Mouse (Mus musculus): ENCODE results near the gene Lst1.
"Not testable (repeated sequence)": the region's sequence is repeated elsewhere in the genome, so short reads cannot be mapped to it uniquely, and the experiment has no call there.

Lst1 gene

DNA sequence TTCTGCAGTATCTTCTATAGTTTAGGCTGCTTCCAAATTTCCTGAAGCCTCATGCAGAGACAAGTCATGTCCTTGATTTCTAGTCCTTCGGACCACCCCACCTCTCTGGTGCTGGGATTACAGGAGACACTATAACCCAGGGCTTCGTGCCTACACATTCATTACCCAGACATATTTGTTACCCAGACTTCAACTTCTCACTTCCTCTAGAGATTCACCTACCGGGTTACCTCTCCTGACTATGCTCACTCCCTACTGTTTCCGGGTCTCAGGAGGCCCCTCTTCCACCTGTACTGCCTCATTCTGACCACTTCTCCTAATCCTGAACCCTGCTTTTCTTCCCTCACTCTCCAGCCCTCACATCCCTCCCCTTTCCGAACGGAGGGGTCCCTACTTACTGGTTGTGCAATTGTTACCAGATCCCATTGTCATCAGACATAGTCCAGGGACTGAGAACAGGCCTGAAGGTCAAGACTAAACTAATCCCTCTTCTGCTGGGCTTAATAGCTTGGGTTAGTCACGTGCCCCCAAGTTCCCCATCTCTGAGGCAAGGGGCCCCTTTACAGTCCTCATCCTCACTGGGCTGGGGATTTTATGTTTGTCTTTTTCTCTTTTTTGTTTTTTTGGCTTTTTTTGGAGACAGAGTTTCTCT is at the start of gene Lst1:
Lst1 (minus strand) TSS at position 481 of the 652 bp plus-strand sequence.
- DNase-seq = no peak

DNA sequence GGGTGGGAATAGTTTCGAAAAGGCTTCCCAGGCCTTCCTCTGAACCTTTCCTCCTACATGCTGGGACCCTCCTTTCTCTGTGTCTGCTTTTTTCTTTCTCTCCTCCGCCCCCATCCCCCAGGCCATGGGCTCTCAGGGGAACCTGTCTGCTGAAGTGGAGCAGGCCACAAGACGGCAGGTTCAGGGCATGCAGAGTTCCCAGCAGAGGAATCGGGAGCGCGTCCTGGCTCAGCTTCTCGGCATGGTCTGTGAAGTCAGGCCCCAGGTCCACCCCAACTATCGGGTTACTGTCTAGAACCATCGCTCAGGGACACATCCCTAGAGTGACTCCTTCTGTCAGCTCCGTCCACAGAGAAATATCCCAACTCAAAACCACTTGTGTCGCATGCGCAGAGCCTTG is 49.3 kb upstream of the Lst1 start:
- no peak for DNase-seq

DNA sequence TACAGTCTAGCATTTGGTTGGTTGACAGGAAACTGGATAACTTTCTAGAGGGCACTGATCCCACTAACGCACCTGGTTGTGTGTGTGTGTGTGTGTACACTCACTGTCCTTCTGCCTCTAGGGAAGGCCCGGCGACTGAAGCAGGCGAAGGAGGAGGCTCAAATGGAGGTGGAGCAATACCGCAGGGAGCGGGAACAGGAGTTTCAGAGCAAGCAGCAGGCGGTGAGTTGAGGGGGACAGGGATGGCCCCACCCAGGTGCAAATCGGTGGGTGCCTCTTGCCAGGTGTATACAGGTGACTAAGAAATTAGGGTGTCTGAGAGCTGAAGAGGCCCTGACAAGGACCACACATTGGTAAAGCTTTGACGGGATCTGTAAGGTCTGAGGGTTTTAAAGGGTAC is 48.8 kb upstream of the Lst1 start:
- no peak for DNase-seq

DNA sequence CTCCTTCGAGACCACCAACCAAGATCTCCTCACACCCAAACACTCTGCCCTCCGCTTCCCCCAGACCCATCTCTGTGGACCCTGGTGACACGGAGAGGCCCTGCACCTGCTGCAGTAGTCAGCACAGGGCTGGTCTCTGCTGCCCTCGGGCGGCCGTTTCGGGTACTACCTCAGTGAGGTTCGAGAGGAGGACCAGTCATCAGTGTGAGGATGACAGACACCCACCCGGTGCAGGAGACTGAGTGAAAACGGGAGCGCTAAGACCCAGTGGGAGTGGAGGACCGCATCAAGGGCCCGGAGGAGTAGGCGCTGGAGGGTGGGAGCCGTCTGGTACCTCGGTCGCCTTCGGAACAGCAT is 48.1 kb upstream of the Lst1 start:
- DNase-seq = peak; percentile 98 to 99

DNA sequence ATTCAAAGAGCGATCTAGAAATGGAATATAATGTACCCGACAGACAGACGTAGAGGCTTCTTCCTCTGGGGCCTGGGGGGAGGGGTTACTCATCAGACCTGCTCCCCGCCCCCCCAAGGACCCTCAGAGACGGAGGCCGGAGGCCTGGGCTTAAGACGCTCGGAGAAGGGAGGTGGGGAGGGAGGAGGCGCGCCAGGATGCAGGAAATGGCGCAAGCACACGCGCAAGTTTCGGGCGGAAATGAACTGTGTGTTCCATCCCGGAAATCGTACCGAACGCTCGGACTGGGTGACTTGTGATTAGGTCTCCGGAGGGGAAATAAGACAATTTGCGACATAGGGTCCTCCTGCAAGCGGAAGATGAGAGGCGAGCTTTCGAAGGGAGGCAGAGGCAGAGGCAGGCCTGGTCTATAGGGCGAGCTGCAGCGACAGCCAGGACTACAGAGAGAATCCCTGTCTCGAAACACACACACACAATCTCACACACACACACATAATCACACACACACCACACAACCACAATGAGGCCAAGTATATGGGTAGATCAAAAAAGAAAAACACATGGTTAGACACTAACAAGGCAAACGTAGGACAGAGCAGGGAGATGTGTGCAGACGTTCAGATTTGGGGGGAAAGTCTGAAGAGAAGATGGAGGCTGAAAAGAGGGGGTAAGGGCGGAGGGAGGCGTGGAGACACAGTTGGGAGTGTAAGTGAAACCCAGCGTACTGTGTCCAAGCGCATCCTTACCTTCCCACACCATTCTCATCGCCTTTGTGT is 47.6 kb upstream of the Lst1 start, which contains the start of gene Nfkbil1:
Nfkbil1 (minus strand) TSS at position 179 of the 776 bp plus-strand sequence.
- DNase-seq = peak; percentile 90 to 95

DNA sequence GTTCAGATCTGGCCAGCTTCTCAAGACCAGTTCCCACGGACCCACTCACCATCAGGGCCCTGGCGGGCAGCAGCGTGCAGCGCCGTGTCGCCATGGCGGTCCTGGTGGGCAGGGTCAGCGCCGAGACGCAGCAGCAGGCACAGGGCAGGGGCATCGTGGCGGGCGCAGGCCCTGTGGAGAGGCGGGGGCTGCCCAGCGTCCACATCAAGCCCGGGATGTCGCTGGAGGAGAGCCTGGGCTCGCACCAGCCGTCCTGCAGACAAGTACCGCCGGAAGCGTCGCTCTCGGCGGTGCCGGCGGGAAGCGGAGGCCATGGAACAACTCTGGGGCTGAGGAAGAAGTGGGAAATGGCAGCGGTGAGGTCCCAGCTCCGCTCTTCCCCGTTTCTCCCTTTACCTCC is 46.7 kb upstream of the Lst1 start:
- peak; percentile 67 to 78 for DNase-seq

DNA sequence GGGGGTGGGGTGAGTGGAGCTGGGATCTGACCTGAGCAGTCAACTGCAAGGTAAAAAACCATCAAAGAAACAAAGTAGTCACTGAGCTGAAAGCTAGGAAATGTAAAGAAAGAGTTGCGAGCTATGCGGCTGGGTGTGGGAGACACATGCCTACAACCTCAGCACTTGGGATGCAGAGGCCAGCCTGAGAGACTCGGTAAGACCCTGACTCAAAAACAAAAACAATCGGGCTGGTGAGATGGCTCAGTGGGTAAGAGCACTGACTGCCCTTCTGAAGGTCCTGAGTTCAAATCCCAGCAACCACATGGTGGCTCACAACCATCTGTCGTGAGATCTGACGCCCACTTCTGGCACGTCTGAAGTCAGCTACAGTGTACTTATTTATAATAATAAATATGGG is 45.9 kb upstream of the Lst1 start:
- DNase-seq = not testable (repeated sequence)

DNA sequence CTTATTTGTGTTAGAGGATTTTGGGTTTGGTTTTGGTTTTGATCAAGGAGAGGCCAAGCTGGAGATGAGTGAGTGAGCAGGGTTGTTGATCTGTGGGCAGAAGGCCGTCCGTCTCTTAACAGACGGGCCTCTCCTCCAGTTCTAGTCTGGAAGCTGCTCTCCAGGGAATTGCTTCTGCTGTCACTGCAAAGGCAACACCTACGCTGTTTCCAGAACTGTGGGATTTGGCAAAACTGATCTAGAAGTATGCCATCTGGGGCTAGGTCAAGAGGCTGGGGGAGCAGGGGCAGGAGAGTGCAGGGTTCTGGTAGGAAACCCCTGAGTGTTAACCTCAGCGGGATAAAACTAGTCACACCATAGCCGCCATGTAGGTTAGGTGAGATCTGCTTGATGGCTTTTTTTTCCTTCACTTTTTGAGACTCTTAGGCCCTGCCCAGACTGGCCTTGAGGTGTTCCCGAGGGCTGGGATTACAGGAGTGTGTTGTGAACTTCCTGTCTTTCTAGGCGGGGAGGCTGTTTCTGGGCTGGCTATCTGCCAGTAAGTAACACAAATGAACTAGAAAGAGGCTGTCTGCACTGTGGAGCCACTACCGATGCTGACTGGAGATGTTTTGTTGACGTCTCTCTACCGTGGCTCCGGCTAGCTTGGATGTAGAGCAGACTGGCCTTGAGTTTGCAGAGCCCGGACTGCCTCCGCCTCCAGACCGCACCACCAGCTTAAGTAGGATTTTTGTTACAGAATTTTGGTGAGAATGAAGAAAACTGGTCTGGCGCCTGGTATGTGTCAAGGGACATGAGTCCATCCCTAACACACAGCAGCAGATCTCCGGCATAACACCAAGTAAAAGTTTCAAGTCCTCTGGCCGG is 45.1 kb upstream of the Lst1 start, which contains the start of gene Atp6v1g2:
Atp6v1g2 (plus strand) TSS at position 547 of the 867 bp plus-strand sequence.
- peak; percentile 20 to 51 for DNase-seq

DNA sequence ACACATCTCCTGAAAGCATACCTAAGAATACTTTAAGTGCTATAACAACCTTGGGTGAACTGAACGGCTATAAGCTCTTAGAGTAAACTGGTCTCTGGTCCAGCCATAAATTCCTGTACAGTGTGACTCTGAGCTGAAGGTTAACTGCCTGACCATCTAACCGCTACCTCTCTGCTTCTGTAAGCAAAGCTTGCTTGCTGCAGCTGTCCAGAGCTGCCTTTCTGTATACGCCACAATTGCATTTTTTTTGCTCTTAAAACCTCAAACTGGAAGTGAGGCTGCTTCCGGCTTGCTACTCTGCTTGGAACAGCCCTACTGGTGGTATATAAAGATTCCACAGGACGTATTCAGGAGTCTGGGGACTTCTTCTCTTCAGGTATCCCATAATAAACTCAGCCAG is 44.4 kb upstream of the Lst1 start:
- peak; percentile 5 to 19 for DNase-seq

DNA sequence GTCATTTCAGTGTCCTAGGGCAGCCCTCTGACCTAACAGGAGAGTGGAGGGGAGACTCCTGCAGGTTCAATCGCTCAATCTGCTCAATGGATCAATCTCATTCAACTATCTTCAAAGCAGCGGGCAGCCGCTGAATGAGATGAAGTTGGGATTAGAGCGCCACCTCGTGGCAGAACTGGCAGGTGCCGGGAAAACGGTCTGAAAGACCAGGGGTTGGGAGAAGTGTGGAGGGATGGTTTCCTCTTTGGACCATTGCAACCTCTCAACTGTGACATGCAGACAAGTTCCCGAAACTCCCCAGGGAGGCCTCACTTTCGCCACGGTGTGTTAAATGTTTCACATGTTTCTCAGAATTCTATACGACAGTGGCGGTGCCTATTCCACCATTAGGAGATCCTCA is 43.8 kb upstream of the Lst1 start:
- peak; percentile 93 to 95 for DNase-seq

DNA sequence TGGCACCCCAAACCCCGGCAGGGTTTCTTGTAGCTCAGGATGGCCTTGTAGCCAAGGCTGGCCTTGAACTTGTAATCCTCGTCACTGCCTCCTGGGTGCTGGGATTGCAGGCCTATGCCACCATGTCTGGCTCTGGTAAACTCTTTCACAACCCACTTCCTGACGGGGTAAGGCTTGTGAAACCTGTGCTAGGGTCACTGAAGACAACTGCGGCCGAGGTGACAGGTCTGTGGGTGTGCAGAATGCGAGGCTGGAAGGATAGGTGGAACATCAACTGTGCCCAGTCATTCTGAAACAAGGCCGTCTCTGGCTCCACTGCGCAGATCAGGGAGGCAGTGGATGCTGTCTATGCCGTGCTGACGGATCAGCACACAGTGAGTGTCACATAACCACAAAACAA is 42.8 kb upstream of the Lst1 start:
- DNase-seq = no peak

DNA sequence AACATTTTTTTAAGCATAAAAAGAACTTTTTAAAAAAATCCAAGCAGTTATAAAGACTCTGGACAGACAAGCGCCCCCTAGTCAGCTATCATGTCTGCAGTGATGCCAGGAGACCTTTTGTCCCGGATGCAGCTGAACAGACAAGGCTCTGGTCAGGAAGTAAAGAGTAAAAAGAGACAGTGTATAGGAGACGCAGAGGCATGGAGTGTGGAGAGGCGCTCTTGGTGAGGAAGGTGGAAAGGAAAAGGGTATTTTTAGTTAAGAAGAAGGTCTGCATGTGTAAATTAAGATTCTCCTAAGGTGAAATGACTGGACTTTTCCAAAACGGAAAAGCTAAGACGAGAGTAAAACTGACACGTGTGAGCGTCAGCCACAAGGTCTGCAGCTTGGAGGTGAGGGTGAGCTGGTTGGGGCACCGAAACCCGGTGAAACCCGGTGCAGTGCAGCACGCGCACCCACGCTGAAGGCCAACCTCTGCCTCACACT is 38.4 kb upstream of the Lst1 start:
- peak in 1 of 2 experiments; percentile 52 for DNase-seq

DNA sequence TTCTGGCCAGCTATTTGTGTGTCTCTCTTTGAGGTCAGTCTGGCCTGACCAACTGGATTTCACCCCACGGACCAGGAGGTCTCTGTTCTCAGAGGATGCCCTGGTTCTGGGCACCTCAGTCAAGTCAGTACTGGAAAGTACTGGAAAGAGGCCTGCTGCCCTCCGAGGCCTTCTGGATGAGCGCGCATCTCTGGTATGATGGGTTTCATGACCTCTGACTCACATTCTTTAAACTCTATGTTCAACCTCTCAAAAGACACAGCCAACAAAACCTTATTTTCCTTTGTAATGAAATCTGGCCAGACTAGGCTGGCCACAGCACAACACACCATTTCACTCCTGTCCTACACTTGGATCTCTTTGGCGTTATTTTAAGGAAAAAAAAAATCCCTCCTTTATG is 37.2 kb upstream of the Lst1 start:
- no peak for DNase-seq

DNA sequence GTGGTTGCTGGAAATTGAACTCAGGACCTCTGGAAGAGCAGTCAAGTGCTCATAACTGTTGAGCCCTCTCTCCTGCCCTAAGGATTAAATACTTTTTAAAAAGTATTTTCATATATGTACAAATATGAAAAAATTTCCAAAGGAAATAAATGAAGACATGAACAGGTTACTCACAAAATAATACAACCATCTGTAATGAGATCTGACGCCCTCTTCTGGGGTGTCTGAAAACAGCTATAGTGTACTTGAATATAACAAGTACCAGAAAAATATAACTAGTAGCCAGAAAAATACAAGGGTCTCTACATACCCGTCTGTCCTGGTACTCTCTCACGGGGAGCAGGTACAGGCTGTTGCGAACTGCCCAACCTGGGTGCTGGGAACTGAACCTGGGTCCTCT is 36.4 kb upstream of the Lst1 start:
- DNase-seq = no peak

DNA sequence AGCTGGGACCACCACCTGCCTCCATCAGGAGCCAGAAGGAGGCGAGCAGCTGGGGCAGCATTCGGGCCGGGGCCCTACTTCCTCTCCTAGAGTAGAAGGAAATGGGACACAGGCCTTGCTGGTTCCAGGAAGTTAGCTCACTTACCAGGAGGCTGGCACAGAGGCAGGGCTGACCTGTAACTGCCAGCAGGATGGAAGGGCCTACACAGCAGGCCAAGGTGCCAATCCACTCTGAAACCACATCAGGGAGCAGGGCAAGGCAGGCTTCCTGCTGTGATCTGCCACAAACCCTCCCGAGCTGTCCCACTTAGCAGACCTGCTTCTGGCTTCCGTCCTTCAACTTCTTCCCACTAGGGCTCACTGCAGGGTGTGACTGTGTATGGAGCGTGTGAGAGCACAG is 34.1 kb upstream of the Lst1 start:
- peak in 1 of 2 experiments; percentile 54 for DNase-seq

DNA sequence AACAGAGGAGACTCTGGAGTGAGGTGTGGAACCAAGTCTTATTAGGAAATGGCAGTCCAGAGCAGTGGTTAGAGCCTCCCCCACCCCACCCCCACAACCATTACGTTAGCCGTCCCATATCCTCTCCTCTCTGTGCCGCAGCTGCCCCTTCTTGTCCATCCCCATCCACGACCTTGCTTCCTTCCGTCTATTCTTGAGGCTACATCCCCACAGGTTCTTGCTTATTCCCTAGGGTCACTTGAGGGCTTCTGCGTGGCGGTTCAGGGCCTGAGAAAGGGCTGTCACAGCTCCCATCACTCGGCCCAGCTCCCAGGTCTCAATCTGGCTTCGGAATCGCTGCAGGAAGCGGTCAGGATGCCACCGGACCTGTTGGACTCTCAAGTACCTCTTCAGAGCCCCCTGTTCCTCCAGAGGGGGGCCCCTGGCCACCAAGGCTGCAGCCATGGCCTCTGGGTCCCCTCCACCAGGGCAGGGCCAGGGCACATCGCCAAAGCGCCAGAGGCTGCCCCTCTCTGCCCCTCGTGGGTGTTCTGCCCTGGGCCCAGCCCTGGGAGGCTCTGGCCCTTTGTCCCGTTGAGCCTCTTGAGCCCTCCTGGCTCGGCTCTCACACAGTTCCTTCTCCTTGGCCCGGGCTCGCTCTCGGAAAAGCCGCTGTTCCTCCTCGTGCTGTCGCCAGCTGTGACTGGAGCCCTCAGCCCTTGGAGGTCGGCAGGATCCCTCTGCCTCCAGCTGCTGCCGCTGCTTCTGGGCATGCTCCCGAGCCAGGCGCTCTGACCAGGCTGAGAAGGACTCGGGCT is 32.1 kb upstream of the Lst1 start, which contains the start of gene Gm16181:
Gm16181 (plus strand) TSS at position 679 of the 797 bp plus-strand sequence.
- DNase-seq = peak; percentile 64 to 73

DNA sequence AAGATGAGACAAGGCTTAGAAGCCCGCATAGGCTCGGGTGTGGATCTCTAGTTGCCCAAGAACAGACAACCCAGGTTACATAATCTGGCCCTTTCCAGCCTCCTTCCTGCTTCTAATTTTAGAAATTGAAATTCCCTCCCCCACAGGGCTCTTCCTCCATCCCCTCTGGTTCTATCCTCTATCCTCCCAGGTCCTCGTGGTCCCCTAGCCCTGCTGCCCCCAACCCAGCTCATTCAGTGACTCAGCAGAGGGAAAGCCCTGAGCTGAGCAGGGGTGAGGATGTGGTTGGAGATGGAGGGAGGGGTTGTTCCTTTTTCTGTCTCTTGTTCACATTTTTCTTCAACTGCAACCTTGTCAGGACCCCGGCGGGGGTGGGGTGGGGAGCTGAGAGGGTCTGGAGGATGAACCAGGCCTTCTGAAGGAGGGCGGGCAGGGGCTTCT is 31.4 kb upstream of the Lst1 start:
- DNase-seq = no peak

DNA sequence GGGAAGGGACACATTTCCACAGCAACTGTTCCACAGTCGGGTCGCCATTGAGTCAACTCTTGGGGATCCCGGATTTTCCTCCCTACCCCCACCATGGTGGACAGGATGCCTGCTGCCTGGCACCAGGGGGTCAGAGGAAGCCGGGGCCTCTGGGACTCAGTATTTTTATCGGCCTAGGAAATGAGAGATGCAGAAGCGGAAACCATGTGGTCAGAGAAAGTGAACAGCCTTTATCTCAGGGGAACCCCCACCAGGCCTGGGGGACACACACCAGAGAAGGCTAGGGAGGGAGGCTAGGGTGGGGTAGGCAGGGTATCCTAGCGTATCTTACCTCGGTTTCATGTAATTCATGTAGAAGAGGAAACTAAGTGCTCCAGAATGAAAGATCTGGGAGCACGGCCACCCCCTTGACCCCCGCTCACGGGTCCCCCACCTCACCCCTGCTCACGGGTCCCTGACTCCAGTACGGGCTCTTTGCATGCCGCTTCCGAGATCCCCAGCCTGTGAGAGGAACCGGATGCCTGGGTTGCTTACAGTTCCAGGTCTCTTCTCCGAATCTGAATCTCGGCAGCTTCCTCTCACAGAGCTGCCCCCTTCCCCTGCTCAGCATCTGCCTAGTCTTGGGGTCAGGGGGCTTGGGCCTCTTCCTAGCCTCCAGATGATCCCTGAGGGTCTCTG is 30.4 kb upstream of the Lst1 start:
- peak; percentile 45 to 64 for DNase-seq

DNA sequence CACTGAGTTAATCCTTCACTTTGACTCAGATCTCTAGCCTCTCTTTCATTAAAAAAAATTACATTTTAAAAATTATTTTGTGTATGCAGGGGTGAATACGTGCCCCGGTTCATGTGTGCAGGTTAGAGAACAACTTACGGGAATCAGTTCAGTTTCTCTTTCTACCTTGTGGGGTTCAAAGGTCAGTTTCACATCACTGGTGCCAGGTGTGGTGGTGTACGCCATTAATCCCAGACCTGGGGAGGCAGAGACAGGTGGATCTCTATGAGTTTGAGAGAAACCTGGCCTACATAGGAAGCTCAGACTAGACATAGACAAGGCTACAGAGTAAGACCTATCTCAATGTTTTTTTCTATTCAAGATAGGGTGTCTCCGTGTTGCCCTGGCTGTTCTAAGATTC is 24.8 kb upstream of the Lst1 start:
- no peak for DNase-seq

DNA sequence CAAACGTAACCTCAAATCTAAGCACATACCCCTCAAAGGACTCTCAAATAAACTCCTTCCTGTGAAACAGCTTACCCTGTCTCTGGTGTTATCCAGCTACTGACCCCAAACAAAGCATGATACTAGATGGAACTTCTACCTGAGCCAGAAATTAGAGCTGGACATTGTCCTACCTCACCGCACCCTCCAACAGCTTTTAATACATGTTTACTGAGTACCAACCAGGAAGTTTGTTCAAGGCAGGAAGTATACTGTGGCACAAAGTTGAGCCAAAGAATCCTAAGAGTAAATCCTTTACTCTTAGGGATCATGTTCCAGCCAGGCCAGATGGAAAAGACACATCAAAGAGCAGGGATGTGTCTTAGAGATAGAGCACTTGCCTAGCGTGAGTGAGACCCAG is 22.4 kb upstream of the Lst1 start:
- DNase-seq = no peak

DNA sequence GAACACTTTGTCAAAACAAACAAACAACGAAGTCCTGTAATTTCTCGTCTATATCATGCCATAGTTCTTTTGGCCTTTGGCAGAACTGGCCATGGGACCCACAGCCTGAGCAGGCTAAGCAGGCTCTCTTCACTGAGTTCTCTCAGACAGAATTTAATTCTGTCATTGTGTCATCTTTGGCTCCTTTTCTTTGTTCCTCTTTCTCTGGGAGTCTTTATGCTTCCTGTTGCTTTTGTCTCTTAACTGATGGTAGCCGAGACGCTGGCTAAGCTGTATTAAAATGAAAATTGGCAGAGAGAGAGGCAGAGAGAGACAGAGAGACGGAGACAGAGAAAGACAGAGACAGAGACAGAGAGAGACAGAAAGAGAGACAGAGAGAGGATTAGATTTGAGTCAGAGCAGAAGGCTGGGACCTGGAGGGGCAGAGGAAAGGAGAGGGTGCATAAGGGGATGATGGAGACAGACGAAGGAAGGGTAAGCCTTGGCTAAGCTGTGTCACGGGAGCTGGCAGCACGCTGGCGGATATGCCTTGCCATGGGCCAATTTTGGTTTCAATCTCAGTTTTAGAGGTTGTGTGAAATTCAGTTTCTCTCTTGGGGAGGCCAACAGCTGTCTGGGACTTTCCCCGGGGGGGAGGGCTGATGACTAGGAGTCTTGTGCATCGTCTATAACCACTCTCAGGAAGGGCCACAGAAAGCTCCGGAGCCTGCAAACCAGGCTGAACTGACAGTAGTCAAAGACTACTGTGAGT is 21.7 kb upstream of the Lst1 start:
- no peak for DNase-seq

Measured in kidney, postnatal 4 days (tissue).